Mouse (Mus musculus) lung, postnatal 10 days (tissue): Measurements from ENCODE around the gene Fmod.

ENCODE experiments used
- DNase-seq: peaks from one replicate; pipeline ENCODE4 v3.0.0; 2021

Gene Fmod

GRCm38 (mm10) chr1:134077389-134078060, 40.5 kb downstream of the Fmod start:
- peak; percentile 56 for DNase-seq

DNA sequence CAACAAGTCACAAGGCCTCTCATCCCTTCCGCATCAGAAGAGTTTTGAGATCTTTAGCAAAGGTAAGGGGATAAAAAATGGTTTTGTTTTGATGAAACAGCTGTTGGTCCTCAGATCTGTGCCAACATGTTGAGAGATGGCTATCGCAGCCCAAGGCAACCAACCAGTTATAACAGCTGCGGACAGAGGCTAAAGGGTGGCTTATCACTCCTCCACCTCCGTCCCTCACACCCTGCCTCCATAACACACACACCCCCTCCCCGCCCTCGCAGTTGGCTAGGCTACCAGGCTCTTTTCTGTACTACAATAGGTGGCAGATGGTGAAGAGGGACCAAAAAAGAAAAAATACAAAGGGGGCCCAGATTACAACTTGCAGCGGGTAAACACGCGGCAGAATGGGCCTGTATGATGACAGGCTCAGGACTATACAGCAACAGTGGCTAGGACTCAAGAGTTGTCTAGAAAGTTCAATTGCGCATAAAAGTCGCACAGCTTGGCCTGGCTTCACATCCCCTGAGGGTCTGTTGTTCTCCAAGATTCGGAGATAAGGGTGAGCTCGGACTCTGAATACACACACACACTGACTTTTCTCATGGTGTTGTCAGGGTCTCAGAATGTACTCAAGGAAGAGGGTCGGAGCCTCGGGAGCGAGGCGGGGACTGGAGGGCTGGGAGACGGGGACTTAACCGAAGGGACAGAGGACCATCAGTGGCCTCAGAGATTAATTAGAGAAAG, 41.2 kb downstream of the Fmod start:
- peak; percentile 54 for DNase-seq

GRCm38 (mm10) chr1:134078802-134079476, 41.9 kb downstream of the Fmod start, which contains the start of gene Btg2:
Gene Btg2, minus strand, starts transcription at chr1:134079120.
- DNase-seq: peak; percentile 98

DNA sequence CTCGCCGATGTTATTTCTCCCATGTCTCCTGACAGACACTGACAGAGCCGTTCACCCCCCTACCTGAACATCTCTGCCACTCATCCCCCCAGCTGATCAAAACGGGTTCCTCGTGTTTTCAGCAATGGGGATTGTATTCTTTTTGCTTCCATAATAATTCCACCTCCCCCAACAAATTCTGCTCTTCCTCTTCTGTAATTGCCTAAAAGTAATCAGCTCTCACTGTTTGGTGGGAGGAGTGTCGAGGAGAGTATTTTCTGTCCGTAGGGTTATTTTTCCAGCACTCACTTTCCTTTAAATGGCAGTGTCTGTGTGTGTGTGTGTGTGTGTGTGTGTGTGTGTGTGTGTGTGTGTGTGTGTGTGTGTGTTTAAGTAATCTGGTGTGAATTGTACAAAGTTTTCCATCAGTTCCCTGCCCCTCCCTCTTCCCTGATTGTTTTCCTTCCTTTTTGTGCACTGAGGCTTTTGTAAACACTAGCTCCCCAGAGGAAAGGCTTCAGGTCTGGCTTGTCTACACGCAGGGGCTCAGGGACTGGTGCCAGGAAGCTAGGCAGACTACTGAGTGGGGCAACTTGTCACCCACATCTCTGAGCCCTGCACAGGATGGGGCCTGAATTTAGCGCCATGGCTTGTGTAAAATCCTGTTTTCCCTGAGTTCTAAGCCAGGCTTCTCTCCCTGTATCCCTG, 42.6 kb downstream of the Fmod start:
- peak; percentile 91 for DNase-seq

GRCm38 (mm10) chr1:134080406-134080805, 43.4 kb downstream of the Fmod start:
- DNase-seq: no peak

DNA sequence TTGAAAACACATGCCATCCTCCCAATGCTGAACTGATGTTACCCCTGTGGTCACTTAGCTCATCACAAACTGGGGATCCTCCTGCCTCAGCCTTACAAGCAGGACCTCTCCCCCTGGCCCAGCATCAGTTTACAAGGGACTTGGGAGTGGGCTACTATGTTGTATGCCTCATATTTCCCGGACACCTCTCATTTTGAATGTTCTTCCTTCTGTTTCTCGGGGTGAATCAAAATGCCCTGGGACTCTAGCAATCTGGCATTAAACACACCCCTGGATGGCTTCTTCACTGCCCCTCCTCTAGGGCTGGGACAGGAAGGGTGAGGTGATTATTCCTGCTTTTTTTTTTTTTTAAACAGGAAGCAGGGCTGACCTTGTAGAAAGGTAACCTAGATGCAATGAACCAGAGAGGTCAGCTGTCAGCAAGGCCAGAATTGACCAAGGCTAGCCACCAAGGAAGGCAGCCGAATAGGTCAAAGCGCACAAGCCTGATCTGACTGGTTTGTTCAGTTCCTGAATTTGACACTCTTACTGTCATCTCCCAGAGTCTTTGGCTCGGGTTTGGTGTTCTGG, 43.9 kb downstream of the Fmod start:
- DNase-seq: no peak

- DNase-seq: peak; percentile 69
These were observed 46.0 kb downstream of the Fmod start for GRCm38 (mm10) chr1:134082987-134083516.

DNA sequence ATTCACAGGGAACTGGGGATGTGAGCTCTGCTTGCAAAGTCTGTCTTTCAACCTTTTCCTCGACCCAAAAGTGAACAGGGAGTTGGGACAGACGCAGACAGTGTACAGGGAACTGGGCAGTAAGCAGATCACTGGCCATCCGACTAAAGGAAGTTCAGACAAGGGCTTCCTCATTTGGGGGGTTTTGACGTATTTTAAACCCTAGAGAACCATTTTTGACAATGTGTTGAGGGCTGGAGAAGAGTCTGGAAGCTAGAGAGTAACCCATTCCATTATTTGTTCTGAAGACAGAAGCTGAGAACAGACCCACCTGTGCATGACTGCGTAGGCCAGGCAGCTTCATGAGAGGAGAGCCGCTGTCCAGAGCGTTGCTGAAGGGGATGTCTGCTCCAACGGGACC, 46.6 kb downstream of the Fmod start:
- no peak for DNase-seq

DNA sequence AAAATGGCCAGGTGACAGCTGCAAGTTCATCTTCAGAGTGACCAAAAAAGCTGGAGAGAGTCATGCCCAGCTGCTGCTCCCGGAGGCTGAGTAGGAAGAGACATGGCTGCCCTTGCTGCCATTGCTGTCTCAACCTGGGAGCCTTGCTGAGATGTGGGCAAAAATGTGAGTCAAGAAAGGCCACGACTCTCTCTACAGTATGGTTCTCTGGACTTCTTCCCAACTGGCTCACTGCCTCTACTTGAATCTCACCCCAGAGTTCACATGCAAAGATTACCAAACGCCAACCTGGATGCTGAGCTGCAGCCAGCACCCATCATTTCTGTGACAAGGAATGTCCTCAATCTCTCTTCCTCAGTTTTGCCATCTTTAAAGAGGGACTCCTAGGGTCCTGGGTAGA, 47.1 kb downstream of the Fmod start:
- DNase-seq: no peak

GRCm38 (mm10) chr1:134086017-134086416, 49.0 kb downstream of the Fmod start:
- DNase-seq: no peak

DNA sequence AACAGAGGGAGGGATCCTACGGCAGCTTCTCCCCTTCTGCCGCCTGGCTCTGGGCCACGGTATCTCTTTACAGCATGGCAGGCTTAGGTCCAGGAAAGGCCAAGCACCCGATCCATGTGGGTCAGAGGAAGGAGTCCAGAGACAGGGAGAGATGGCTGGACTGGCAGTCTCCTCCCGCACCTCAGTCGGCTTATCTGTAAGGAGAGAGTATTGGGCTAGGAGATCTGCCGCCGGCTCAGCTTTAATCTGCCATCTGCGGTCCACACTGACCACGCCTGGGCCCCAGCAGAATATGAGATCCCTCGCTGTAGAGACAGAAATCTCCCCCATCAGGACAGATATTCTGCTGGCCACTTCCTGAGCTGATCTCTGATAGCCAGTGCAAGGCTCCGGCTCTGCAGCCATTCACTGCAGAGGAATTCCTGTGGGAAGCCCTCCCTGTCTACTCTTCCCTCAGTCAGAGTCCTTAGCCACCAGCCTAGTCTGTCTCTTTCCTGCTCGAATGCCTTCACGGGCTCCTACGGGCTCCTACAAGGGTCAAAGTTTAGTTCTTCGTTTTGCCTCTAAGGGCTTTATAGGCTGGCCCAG, 49.9 kb downstream of the Fmod start:
- DNase-seq: peak; percentile 56

DNA sequence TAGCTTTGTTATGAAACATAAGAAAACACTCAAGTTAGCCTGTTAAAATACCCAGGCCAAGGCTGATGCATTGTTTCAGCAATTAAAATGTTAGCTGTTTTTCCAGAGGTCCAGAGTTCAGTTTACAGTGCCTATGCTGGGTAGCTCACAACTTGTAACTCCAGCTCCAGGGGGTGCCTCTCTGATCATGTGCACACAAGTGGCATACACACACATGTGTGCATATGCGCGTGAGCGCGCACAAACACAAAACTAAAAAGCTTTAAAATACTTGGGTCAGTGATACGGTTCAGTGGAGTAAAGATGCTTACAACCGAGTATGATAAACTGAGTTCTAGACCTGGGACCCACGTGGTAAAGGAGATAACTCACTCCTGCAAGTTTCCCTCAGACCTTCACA, 52.0 kb downstream of the Fmod start:
- DNase-seq: no peak

DNA sequence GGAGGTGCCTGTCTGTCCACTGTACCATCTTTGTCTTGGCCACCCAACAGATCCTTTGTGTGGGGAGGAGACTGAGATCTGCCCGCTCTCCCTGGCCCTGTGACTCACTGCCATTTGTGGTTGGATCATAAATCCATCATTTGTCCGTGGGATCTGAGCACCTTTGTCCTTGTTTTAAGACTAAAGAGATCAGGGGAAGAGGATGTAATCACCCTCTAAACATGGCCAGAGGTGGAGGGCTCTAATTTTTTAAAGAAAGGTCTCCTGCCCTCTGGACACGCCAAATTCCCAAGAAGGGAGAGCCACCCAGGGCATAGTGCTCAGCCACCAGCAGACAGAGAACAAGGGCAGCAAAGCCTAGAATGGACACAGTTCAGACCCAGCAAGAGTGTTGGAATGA, 54.8 kb downstream of the Fmod start:
- no peak for DNase-seq

- no peak for DNase-seq
These were observed 55.3 kb downstream of the Fmod start for GRCm38 (mm10) chr1:134092368-134092767.

- peak; percentile 96 for DNase-seq
These were observed 56.1 kb downstream of the Fmod start for GRCm38 (mm10) chr1:134092852-134093770.

DNA sequence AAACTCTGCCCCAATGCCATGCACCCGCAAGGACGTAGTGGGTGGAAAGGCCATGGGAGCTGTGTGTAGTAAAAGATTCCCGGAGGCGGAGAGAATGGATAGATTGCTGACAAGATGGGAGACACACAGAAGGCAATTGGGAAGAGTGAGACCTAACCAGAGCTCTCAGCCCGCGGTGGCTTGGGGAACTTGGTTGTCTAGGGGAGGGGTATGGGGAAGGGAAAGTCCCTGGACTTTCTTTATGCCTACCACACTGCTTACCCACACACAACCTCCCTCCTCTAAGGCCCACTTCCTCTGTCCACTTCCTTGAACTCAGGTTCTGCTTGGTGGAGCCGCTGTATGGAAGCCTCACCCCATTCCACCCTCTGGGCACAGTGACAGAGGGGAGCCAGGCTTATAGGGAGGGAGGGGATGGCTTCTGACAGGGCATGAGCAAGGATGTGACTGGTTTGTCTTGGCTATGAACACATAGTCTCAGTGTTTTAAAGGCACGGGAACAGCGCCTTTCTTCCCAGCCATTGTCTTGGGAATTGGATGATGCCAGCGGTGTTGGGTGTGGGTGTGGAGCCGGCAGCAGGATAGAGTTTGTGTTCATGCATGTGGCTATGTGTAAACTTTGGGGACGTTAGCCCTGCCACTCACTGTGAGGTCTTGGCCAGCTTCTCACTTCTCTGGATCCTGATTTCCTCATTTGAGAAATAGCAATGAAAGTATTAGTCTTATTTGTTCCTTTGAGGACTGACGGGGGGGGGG, 56.9 kb downstream of the Fmod start:
- peak; percentile 80 for DNase-seq

DNA sequence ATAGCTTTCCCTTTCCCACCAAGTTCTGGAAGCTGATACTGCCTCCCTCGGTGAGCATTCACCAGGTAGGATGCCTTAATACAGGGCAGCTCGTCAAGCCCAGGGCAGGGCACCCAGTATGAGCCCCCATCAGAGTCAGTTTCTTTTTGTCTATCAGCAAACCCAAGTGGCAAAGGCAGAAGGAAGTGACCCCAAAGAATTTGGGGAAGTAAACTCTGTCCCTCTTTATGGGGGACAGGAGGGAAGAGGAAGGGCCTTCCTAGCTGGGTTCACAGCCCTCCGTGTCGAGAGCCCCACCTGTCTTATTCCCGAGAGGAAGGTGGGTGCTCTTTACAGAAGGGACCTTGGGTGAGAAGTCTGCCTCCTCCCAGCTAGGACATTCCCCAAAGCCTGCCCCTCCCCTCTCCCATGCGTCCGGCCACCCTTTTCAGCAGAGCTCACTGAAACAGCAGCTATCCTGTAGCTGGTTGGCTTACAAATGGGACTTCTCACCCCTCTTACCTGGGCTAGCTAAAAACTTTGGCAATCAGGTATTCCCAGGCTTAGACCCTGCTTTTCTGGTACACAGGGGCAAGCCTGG, 58.1 kb downstream of the Fmod start:
- DNase-seq: no peak

- no peak for DNase-seq
These were observed 58.7 kb downstream of the Fmod start for GRCm38 (mm10) chr1:134095721-134096120.

GRCm38 (mm10) chr1:134096264-134096934, 59.3 kb downstream of the Fmod start:
- DNase-seq: peak; percentile 79
